Mouse (Mus musculus): ENCODE measurements around the gene Wnt9b.

- TF ChIP-seq CTCF (IDR thresholded peaks at IDR 0.05; ENCODE audit: extremely low read depth, insufficient read depth, low read length) (no peak), POLR2A (IDR thresholded peaks at IDR 0.05; ENCODE audit: extremely low read depth, insufficient read depth, low read length) (no peak)
These were observed 24.0 kb upstream of the Wnt9b start, which contains the start of gene Wnt3 for GRCm38 (mm10) chr11:103773387-103774227.

All from cortical plate, adult 2 months (tissue).